Mouse (Mus musculus): Measurements from ENCODE around the gene Vmn2r26. TPM values are rescaled to one million over a fixed set of nuclear protein-coding genes. Genes with fewer than 3 reads are reported as not detected.

The Vmn2r26 gene
- not detected in 2 replicates for polyA plus RNA-seq (2012; rRNA removed)

GRCm38 (mm10) chr6:124024268-124024667 is at the start of gene Vmn2r26:
TSS of gene Vmn2r26 (plus strand) at chr6:124024568.

Other genes starting within 250 kb of the Vmn2r26 start
- not detected in 2 replicates for gene Vmn2r24, start 245.7 kb upstream of the Vmn2r26 start, polyA plus RNA-seq (2012; rRNA removed)
- not detected in 2 replicates for gene Vmn2r25, start 171.1 kb upstream of the Vmn2r26 start, polyA plus RNA-seq (2012; rRNA removed)
- gene Vmn2r27, start 207.3 kb downstream of the Vmn2r26 start, polyA plus RNA-seq (2012; rRNA removed) = not detected in 2 replicates